Mouse (Mus musculus): ENCODE measurements at regions not wholly inside any gene's neighbourhood (a gene's known extent, or its start where the extent isn't known, plus 50 kb on each side); places are given as distances from the start of the nearest gene placed in this dataset.

- no peak for DNase-seq (ENCODE audit: low spot score in 2 of 2)
Measured at GRCm38 (mm10) chr9:91566006-91566641, 200.5 kb upstream of the Zic1 start.

- DNase-seq (ENCODE audit: low spot score in 2 of 2) = no peak
Measured at GRCm38 (mm10) chr9:91561331-91561730, 195.7 kb upstream of the Zic1 start.

GRCm38 (mm10) chr9:91559794-91560193 lies 194.2 kb upstream of the Zic1 start:
- DNase-seq (ENCODE audit: low spot score in 2 of 2) = no peak

GRCm38 (mm10) chr9:91547051-91547450 lies 181.4 kb upstream of the Zic1 start:
- peak in 1 of 2 experiments; percentile 54 for DNase-seq (ENCODE audit: low spot score in 2 of 2)

- peak in 1 of 2 experiments; percentile 46 for DNase-seq (ENCODE audit: low spot score in 2 of 2)
Measured at GRCm38 (mm10) chr9:91545402-91545801, 179.8 kb upstream of the Zic1 start.

- no peak for DNase-seq (ENCODE audit: low spot score in 2 of 2)
Measured at GRCm38 (mm10) chr9:91528838-91529475, 163.3 kb upstream of the Zic1 start.

GRCm38 (mm10) chr9:91528388-91528787 lies 162.8 kb upstream of the Zic1 start:
- DNase-seq (ENCODE audit: low spot score in 2 of 2) = no peak

- no peak for DNase-seq (ENCODE audit: low spot score in 2 of 2)
Measured at GRCm38 (mm10) chr9:91520521-91520920, 154.9 kb upstream of the Zic1 start.

GRCm38 (mm10) chr9:91509672-91510071 lies 144.1 kb upstream of the Zic1 start:
- no peak for DNase-seq (ENCODE audit: low spot score in 2 of 2)

- no peak for DNase-seq (ENCODE audit: low spot score in 2 of 2)
Measured at GRCm38 (mm10) chr9:91503657-91504329, 138.2 kb upstream of the Zic1 start.

GRCm38 (mm10) chr9:91476596-91476995 lies 111.0 kb upstream of the Zic1 start:
- no peak for DNase-seq (ENCODE audit: low spot score in 2 of 2)

- no peak for DNase-seq (ENCODE audit: low spot score in 2 of 2)
Measured at GRCm38 (mm10) chr9:91462713-91463425, 97.3 kb upstream of the Zic1 start.

- DNase-seq (ENCODE audit: low spot score in 2 of 2) = no peak
Measured at GRCm38 (mm10) chr9:91459921-91460320, 94.3 kb upstream of the Zic1 start.

- no peak for DNase-seq (ENCODE audit: low spot score in 2 of 2)
Measured at GRCm38 (mm10) chr9:91456843-91457242, 91.2 kb upstream of the Zic1 start.

- no peak for DNase-seq (ENCODE audit: low spot score in 2 of 2)
Measured at GRCm38 (mm10) chr9:91456253-91456823, 90.7 kb upstream of the Zic1 start.

- DNase-seq (ENCODE audit: low spot score in 2 of 2) = no peak
Measured at GRCm38 (mm10) chr9:91439106-91439505, 73.5 kb upstream of the Zic1 start.
